Mouse (Mus musculus) lung, adult 2 months (tissue): Measurements from ENCODE around the gene Ttc41.

Source experiments
- CTCF ChIP-seq: fragments of 200-500 bp; IDR thresholded peaks from 2 replicates; pipeline ENCODE4 v1.5.1; 2011; ENCODE audit warnings: mild to moderate bottlenecking, low read length, control low read depth; ENCODE audit not compliant: insufficient read depth
- POLR2A ChIP-seq: fragments of 200-500 bp; IDR thresholded peaks from 2 replicates; pipeline ENCODE4 v1.6.1; 2011; ENCODE audit warnings: low read depth, mild to moderate bottlenecking, control low read depth, low read length, borderline replicate concordance; ENCODE audit errors: extremely low read depth

DNA sequence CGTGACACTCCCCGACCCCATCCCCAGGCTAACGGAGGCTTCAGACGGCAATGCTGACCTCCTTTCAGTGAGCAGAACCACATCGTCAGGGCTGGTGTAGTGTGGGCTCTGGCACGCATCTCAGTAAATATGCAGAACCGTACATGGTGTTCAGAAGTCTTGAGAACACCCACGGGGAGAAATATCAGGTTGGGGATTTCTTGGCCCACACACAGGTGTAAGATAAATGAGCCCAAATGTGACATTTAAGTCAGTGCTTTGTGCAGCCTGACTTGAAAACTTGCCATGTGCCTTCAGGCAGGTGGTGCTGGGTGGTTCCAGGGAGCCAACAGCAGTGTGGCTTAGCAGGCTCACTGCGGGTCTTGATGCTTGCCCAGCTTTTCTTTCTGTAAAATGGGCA lies 104.4 kb downstream of the Ttc41 start:
- TF ChIP-seq CTCF: no peak
- no peak for TF ChIP-seq POLR2A
